Mouse (Mus musculus) gastrocnemius, adult 2 months (tissue): ENCODE measurements at regions not wholly inside any gene's neighbourhood (a gene's known extent, or its start where the extent isn't known, plus 50 kb on each side); places are given as distances from the start of the nearest gene placed in this dataset.
A peak's percentile ranks its signal among the peaks of the same experiment; 100 is the strongest.

Experiments
- DNase-seq: peaks from one replicate; pipeline ENCODE4 v3.0.0; 2022
- H3K27ac ChIP-seq: fragments of 200-600 bp; 2 replicates; pipeline ENCODE4 v1.8.1; 2022; ENCODE audit warnings: mild to moderate bottlenecking
- H3K4me3 ChIP-seq: fragments of 200-600 bp; 2 replicates; pipeline ENCODE4 v1.8.1; 2022; ENCODE audit warnings: mild to moderate bottlenecking, moderate library complexity
- CTCF ChIP-seq: fragments of 200-600 bp; IDR thresholded peaks from 2 replicates; pipeline ENCODE4 v1.8.1; 2022; ENCODE audit warnings: antibody characterized with exemption, mild to moderate bottlenecking, moderate library complexity
- intact Hi-C: fragments of 180-260 bp; cut with DNase I; formaldehyde crosslinking; loops from one replicate; pipeline ENCODE4 v1.15.1; 2025

- intact Hi-C loops = no loop called here
- Histone ChIP-seq H3K4me3 (no peak overlapping the region), H3K27ac (no peak overlapping the region)
- TF ChIP-seq CTCF = no peak
- no peak for DNase-seq
Measured at GRCm38 (mm10) chr4:131112536-131112935, 168.4 kb downstream of the Matn1 start.

DNA sequence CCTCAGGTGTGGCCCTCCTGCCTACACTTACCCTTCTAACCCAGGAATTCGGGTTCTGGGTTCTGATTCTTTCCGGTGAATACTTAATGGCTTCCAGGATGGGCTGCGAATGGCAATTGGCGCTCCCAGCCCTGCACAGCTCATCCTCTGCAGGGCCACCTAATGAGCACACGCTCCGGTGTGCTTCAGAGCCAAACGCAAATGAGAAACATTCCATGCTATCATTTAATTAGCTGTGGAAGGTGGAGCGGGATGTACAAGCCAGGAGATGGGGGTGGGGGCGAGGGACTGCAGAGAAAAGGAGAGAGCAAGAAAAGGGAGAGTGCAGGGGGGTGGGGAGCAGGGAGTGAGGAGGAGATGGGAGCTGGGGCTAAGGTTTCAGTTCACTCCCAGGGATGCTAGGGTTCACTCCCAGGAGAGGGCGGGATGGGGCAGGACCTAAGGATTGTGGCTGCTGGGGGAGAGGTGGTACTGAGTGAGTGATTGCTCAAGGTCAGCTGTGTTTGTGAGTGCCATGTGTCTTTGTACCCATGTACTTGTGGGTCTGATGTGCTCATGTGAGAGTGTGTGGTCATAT lies 169.6 kb downstream of the Matn1 start:
- intact Hi-C loops = no loop called here
- no peak for DNase-seq
- TF ChIP-seq CTCF = no peak
- no peak overlapping the region for H3K27ac ChIP-seq
- no peak overlapping the region for H3K4me3 ChIP-seq

DNA sequence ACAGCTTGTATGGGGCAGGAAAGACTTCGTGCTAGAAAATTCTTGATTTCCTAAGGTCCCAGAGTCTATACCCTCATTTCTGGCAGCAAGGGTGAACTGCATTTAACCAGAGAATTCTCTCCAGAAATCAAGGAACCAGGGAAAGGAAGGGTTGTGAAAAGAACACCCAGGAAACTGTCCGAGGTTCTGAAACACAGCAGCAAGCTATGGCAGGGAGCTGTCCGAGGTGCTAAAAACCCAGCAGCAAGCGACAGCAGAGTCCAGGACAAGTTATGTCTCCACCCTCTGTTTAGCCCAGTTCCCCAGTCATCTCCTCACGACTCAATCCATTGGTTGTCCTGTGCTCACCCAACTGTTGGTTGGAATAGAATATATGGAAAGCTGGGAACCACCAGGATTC lies 171.1 kb downstream of the Matn1 start:
- no peak overlapping the region for H3K4me3 ChIP-seq
- no peak for TF ChIP-seq CTCF
- DNase-seq = peak; percentile 59
- H3K27ac ChIP-seq = no peak overlapping the region
- intact Hi-C loops = no loop called here

DNA sequence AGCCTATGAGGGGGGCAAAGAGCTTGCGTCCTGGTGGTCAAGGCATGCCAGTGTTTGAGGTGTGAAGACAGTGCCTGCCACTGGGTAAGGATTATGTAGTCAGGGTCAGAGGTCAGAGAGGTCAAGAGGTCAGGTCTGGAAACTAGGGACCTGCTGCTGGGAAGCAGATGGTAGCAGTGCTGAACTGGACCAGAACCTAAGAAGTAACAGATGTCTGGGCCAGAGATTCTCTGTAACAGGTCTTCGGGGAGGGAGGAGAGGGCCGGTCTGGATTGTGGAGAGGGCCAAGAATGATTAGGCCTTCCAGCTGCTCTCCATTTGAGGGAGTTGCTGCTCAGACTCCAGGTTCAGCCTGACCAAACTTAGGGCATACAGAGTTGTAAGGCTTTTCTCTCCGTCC lies 174.4 kb downstream of the Matn1 start:
- no peak for TF ChIP-seq CTCF
- Histone ChIP-seq H3K4me3 (no peak overlapping the region), H3K27ac (no peak overlapping the region)
- intact Hi-C loops = no loop called here
- DNase-seq = no peak

- intact Hi-C loops = no loop called here
- Histone ChIP-seq H3K4me3 (no peak overlapping the region), H3K27ac (no peak overlapping the region)
- no peak for TF ChIP-seq CTCF
- no peak for DNase-seq
Measured at GRCm38 (mm10) chr4:131119621-131120020, 175.4 kb downstream of the Matn1 start.

DNA sequence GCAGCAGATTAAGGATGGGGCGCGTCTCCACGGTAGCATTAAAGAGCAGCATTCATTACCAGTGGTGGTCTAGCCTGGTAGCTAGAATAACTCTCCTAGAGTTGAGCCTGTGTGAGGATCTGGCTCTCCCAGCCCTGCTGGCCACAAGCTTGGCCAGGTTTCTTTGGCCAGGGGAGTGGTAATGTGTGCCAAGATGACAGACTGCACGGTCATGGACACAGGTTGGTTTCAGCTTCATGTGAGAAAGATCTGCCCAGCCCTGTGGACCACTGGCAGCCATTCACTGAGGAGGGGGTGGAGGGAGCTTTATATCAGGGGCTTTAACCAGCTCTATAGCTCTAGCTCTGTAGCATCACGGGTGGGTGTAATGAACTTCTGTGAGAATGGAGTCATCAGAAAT lies 176.5 kb downstream of the Matn1 start:
- DNase-seq = no peak
- no peak for TF ChIP-seq CTCF
- Histone ChIP-seq H3K4me3 (no peak overlapping the region), H3K27ac (no peak overlapping the region)
- intact Hi-C loops = no loop called here

- Histone ChIP-seq H3K4me3 (no peak overlapping the region), H3K27ac (no peak overlapping the region)
- TF ChIP-seq CTCF = no peak
- no peak for DNase-seq
- intact Hi-C loops = no loop called here
Measured at GRCm38 (mm10) chr4:131125975-131126374, 181.8 kb downstream of the Matn1 start.

DNA sequence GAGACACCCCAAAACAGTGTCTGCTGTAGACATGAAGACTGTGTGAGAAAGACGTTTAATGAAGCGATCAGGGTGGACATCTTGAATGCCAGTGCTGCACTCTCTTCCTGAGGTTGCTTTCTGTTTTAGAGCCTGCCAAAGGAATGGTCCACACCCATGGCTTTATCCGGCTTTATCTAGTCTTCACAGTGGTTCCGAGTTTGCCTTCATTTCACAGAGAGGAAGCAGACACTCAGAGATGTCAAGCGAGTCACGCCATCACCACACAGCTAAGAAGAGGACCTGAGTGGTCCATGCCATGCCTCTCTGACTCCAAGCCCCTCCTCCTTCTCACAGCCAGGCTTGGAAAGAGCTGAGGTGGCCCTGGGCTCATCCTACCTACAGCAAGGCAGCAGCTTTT lies 182.7 kb downstream of the Matn1 start:
- no peak for TF ChIP-seq CTCF
- Histone ChIP-seq H3K4me3 (no peak overlapping the region), H3K27ac (no peak overlapping the region)
- intact Hi-C loops = no loop called here
- no peak for DNase-seq

GRCm38 (mm10) chr4:131128646-131129045 lies 184.5 kb downstream of the Matn1 start:
- no peak for TF ChIP-seq CTCF
- intact Hi-C loops = no loop called here
- Histone ChIP-seq H3K27ac (no peak overlapping the region), H3K4me3 (no peak overlapping the region)
- DNase-seq = no peak

- H3K27ac ChIP-seq = no peak overlapping the region
- intact Hi-C loops = no loop called here
- no peak for DNase-seq
Measured at GRCm38 (mm10) chr4:131132201-131132600, 188.0 kb downstream of the Matn1 start.

DNA sequence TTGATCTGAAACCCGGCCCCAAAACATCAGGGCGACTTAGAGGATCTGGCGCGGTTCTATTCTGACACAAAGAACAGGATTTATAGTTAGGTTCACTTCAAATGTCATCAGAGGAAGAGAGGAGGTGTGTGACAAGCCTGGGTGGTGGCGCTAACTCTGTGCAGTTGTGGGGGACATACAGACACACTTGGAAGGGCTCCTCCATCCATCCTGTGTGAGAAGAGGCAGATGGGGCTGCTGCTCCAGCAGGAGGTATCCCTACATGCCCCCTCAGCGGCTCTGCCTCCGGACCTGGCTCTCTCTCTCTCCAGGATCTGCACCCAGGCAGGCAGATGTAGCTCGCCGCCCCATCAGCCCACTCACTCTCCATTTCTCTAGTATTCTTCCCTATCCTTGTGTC lies 188.6 kb downstream of the Matn1 start:
- Histone ChIP-seq H3K4me3 (no peak overlapping the region), H3K27ac (no peak overlapping the region)
- DNase-seq = no peak
- intact Hi-C loops = no loop called here
- no peak for TF ChIP-seq CTCF

More at GRCm38 (mm10) chr4:131132201-131132600, 188.0 kb downstream of the Matn1 start:
- no peak overlapping the region for H3K4me3 ChIP-seq
- no peak for TF ChIP-seq CTCF

DNA sequence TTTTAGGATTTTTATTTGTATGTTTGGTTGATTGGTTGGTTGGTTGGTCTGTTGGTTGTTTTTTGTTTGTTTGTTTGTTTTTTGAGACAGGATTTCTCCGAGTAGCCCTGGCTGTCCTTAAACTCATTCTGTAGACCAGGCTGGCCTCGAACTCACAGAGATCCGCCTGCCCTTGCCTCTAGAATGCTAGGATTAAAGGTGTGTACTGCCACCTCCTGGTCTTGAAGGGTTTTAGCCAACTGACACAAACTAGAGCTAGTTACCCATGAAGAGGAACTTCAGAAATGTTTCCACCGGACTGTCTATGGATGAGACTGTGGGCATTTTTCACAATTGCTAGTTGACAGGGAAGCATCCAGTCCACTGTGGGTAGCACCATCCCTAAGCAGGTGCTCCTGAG lies 191.7 kb downstream of the Matn1 start:
- Histone ChIP-seq H3K27ac (no peak overlapping the region), H3K4me3 (no peak overlapping the region)
- no peak for TF ChIP-seq CTCF
- DNase-seq = no peak
- intact Hi-C loops = no loop called here

DNA sequence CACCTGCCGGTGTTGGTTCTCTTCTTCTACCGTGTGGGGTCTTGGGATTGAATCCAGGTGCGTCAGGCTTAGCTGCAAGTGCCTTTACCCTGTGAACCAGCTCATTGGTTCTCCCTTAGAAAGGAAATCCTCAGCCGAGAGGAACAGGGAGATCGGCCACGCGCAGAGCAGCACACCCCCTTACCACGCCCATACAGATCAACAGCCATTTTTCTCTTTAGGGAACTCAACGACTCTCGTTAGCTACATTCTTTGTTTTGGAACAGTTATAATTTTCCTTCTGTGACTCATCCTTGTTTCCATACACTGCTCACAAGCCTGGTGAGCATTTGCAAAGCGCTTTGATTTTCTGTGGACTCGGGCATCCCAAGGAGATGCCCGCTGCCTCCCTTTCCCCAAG lies 194.7 kb downstream of the Matn1 start:
- no peak overlapping the region for H3K27ac ChIP-seq
- TF ChIP-seq CTCF = no peak
- DNase-seq = no peak
- intact Hi-C loops = no loop called here
- no peak overlapping the region for H3K4me3 ChIP-seq

DNA sequence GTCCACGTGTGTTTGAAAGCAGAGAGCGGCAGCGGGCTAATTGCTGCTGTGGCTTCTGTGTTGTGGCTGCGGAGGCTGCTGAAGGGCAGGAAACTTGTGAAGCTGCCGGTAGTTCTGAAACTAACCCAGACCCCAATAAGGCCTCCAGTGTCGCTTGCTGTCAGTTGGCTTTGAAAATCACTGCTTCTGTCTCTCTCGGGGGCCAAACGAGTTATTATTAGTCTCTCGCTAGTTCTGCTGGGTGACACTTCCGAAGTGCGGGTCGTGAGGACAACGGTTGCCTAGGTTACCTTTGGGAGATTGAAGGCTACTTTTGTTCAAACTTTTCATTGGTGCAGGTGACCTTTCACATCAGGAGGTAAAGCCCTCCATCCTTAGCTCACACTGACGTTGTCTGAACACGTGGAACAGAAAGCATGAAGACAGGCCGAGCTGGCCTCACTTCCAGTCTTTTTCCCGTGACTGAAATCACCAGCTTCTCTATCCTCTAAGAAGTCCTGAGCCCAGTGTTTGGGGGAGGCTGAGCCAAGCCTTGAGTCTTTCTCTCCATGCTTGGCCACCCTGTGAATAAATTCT lies 197.8 kb downstream of the Matn1 start:
- no peak for TF ChIP-seq CTCF
- no peak for DNase-seq
- no peak overlapping the region for H3K4me3 ChIP-seq
- H3K27ac ChIP-seq = no peak overlapping the region
- intact Hi-C loops = no loop called here
